Mouse (Mus musculus) stomach, embryonic 16.5 days (tissue): ENCODE data around the gene Diras1. TPM values are rescaled to one million over a fixed set of nuclear protein-coding genes. Genes with fewer than 3 reads are reported as not detected.
"Not testable (repeated sequence)": the region's sequence is repeated elsewhere in the genome, so short reads cannot be mapped to it uniquely, and the experiment has no call there.

Experiments
- ATAC-seq: fragments of 200-750 bp; cut with Nextera tagmentation; 2 replicates; pipeline ENCODE4 v1.8.0; 2017; ENCODE audit warnings: moderate number of reproducible peaks, moderate TSS enrichment; ENCODE audit not compliant: insufficient read depth, low FRiP score
- H3K27ac ChIP-seq: fragments of 300-500 bp; sonication (generic); 2 replicates; pipeline ENCODE4 v1.5.1; 2014; ENCODE audit warnings: low read length
- H3K27me3 ChIP-seq: fragments of 300-500 bp; sonication (generic); 2 replicates; pipeline ENCODE4 v1.6.1; 2014; ENCODE audit warnings: low read length, control low read depth, mixed read lengths; ENCODE audit not compliant: control insufficient read depth, insufficient read depth
- H3K36me3 ChIP-seq: fragments of 300-500 bp; sonication (generic); 2 replicates; pipeline ENCODE4 v1.6.1; 2014; ENCODE audit warnings: low read length; ENCODE audit not compliant: control insufficient read depth, insufficient read depth
- H3K4me1 ChIP-seq: fragments of 300-500 bp; sonication (generic); 2 replicates; pipeline ENCODE4 v1.6.1; 2014; ENCODE audit warnings: low read length, control low read depth, mixed read lengths; ENCODE audit not compliant: control insufficient read depth, insufficient read depth
- H3K4me2 ChIP-seq: fragments of 300-500 bp; sonication (generic); 2 replicates; pipeline ENCODE4 v1.6.1; 2014; ENCODE audit warnings: low read depth, low read length, mixed read lengths
- H3K4me3 ChIP-seq: fragments of 300-500 bp; sonication (generic); replicated peaks from 2 replicates; pipeline ENCODE4 v1.5.1; 2014; ENCODE audit warnings: mild to moderate bottlenecking, low read length
- H3K9ac ChIP-seq: fragments of 300-500 bp; sonication (generic); 2 replicates; pipeline ENCODE4 v1.6.1; 2014; ENCODE audit warnings: low read length
- H3K9me3 ChIP-seq: fragments of 300-500 bp; sonication (generic); replicated peaks from 2 replicates; pipeline ENCODE4 v1.6.1; 2016; ENCODE audit warnings: low read length, control low read depth; ENCODE audit not compliant: control insufficient read depth
- WGBS: fragments of 180-500 bp; shearing (Covaris S2); extraction: QIAGEN DNeasy Blood & Tissue Kit; methylation state at CpG from one replicate; pipeline ENCODE4 v1.1.7; 2014; 5-methylcytosine and 5-hydroxymethylcytosine counted together
- polyA plus RNA-seq: library from polyadenylated mRNA; unstranded; fragments of >200 nt; fragmentation: Nextera tagmentation; extraction: Ambion mirVana; gene quantifications from 2 replicates; pipeline ENCODE4 v1.2.1, GENCODE M21; 2015

Diras1 gene
- polyA plus RNA-seq, 1 experiment from 2014 or later: 0.49 TPM

GRCm38 (mm10) chr10:81057406-81058130, 32.1 kb upstream of the Diras1 start:
- Histone ChIP-seq H3K27ac (no peak overlapping the region), H3K4me2 (no peak overlapping the region), H3K4me3 (no peak overlapping the region), H3K27me3 (no peaks in the 10 kb centered on the region), H3K4me1 (peaks cover 15% of the 10 kb centered on the region), H3K9ac (0 out of 2 replicates have a peak overlapping the region, but pooled peaks have one; percentile 23), H3K36me3 (no peaks in the 10 kb centered on the region), H3K9me3 (no peaks in the 10 kb centered on the region)
- 89% methylated on average over 23 of the region's 23 CpGs for WGBS
- ATAC-seq: no peak

GRCm38 (mm10) chr10:81055802-81056340, 30.4 kb upstream of the Diras1 start:
- H3K9ac ChIP-seq, ATAC-seq, H3K4me3 ChIP-seq, H3K27ac ChIP-seq, H3K27me3 ChIP-seq, H3K9me3 ChIP-seq, H3K4me2 ChIP-seq: not testable (repeated sequence)
- Histone ChIP-seq H3K36me3 (peaks cover 12% of the 10 kb centered on the region), H3K4me1 (peaks cover 15% of the 10 kb centered on the region)
- WGBS: 77% methylated on average over 11 of the region's 11 CpGs

GRCm38 (mm10) chr10:81055169-81055568, 29.7 kb upstream of the Diras1 start:
- Histone ChIP-seq H3K4me3 (no peak overlapping the region), H3K4me2 (no peak overlapping the region), H3K9me3 (no peaks in the 10 kb centered on the region), H3K27ac (no peak overlapping the region), H3K9ac (no peak overlapping the region), H3K4me1 (peaks cover 15% of the 10 kb centered on the region), H3K36me3 (peaks cover 13% of the 10 kb centered on the region), H3K27me3 (no peaks in the 10 kb centered on the region)
- ATAC-seq: no peak
- WGBS: 90% methylated on average over 6 of the region's 6 CpGs

- H3K9me3 ChIP-seq: no peaks in the 10 kb centered on the region
- H3K36me3 ChIP-seq: peaks cover 30% of the 10 kb centered on the region
- no peaks in the 10 kb centered on the region for H3K4me1 ChIP-seq
- H3K9ac ChIP-seq: no peak overlapping the region
- no peak for ATAC-seq
- WGBS: 90% methylated on average over 5 of the region's 5 CpGs
- no peak overlapping the region for H3K27ac ChIP-seq
- no peaks in the 10 kb centered on the region for H3K27me3 ChIP-seq
- H3K4me2 ChIP-seq: no peak overlapping the region
- H3K4me3 ChIP-seq: no peak overlapping the region
These were observed 27.1 kb upstream of the Diras1 start for GRCm38 (mm10) chr10:81052577-81052976.

GRCm38 (mm10) chr10:81051133-81051532, 25.7 kb upstream of the Diras1 start:
- Histone ChIP-seq H3K4me2 (no peak overlapping the region), H3K4me1 (no peaks in the 10 kb centered on the region), H3K36me3 (peaks cover 30% of the 10 kb centered on the region), H3K27ac (no peak overlapping the region), H3K9me3 (no peaks in the 10 kb centered on the region), H3K9ac (no peak overlapping the region), H3K4me3 (no peak overlapping the region), H3K27me3 (no peaks in the 10 kb centered on the region)
- WGBS: 96% methylated on average over 6 of the region's 6 CpGs
- ATAC-seq: no peak

- no peak overlapping the region for H3K4me3 ChIP-seq
- H3K27me3 ChIP-seq: no peaks in the 10 kb centered on the region
- no peak overlapping the region for H3K27ac ChIP-seq
- no peak for ATAC-seq
- WGBS: 89% methylated on average over 4 of the region's 4 CpGs
- no peaks in the 10 kb centered on the region for H3K4me1 ChIP-seq
- H3K9ac ChIP-seq: no peak overlapping the region
- H3K4me2 ChIP-seq: no peak overlapping the region
- peaks cover 30% of the 10 kb centered on the region for H3K36me3 ChIP-seq
- no peaks in the 10 kb centered on the region for H3K9me3 ChIP-seq
These were observed 25.2 kb upstream of the Diras1 start for GRCm38 (mm10) chr10:81050645-81051044.

GRCm38 (mm10) chr10:81045246-81045645, 19.8 kb upstream of the Diras1 start:
- H3K9me3 ChIP-seq, H3K27ac ChIP-seq, ATAC-seq, H3K4me2 ChIP-seq, H3K27me3 ChIP-seq, H3K4me1 ChIP-seq, H3K4me3 ChIP-seq, H3K9ac ChIP-seq: not testable (repeated sequence)
- 87% methylated on average over 14 of the region's 14 CpGs for WGBS
- peaks cover 31% of the 10 kb centered on the region; the same call in 1 of the 2 replicates for H3K36me3 ChIP-seq

GRCm38 (mm10) chr10:81041458-81042175, 16.2 kb upstream of the Diras1 start:
- no peak for ATAC-seq
- 33% methylated on average over 13 of the region's 13 CpGs for WGBS

GRCm38 (mm10) chr10:81036988-81037580, 11.6 kb upstream of the Diras1 start, which contains the start of gene Slc39a3:
Gene Slc39a3 (minus strand): TSS chr10:81037426.
- Histone ChIP-seq H3K4me3 (peak within 1 kb of the TSS; percentile 93), H3K4me2 (peak within 1 kb of the TSS; percentile 72), H3K27ac (peak within 1 kb of the TSS; percentile 37; the same call in 1 of the 2 replicates), H3K9ac (peak within 1 kb of the TSS; percentile 85), H3K4me1 (no peaks in the 10 kb centered on the region), H3K27me3 (no peaks in the 10 kb centered on the region), H3K36me3 (no peaks in the 10 kb centered on the region), H3K9me3 (no peaks in the 10 kb centered on the region)
- peak; percentile 99 for ATAC-seq
- WGBS: under 1% methylated on average over 35 of the region's 35 CpGs

More at GRCm38 (mm10) chr10:81041458-81042175, 16.2 kb upstream of the Diras1 start:
- Histone ChIP-seq H3K4me1 (no peaks in the 10 kb centered on the region), H3K36me3 (0 out of 2 replicates have a peak, but pooled peaks cover 13% of the 10 kb centered on the region), H3K4me2 (no peak overlapping the region), H3K27me3 (no peaks in the 10 kb centered on the region), H3K9ac (no peak overlapping the region), H3K9me3 (no peaks in the 10 kb centered on the region), H3K27ac (no peak overlapping the region), H3K4me3 (no peak overlapping the region)
